Mouse (Mus musculus) kidney, adult 2 months (tissue): Measurements from ENCODE around the gene Tbx3. TPM values are rescaled to one million over a fixed set of nuclear protein-coding genes. Genes with fewer than 3 reads are reported as not detected.

Experiments used
- DNase-seq: peaks from one replicate; pipeline ENCODE4 v3.0.0; 2021
- H3K27ac ChIP-seq: fragments of 200-500 bp; 2 replicates; pipeline ENCODE4 v1.5.1; 2012; ENCODE audit warnings: low read depth, low read length, control low read depth, inconsistent platforms; ENCODE audit not compliant: insufficient read depth
- H3K27me3 ChIP-seq: fragments of 200-500 bp; replicated peaks from 2 replicates; pipeline ENCODE4 v1.6.1; 2012; ENCODE audit warnings: mild to moderate bottlenecking, moderate library complexity, low read length, inconsistent platforms; ENCODE audit not compliant: control insufficient read depth, insufficient read depth
- H3K36me3 ChIP-seq: fragments of 200-500 bp; 2 replicates; pipeline ENCODE4 v1.6.1; 2012; ENCODE audit warnings: mild to moderate bottlenecking, moderate library complexity, low read length, inconsistent platforms; ENCODE audit not compliant: control insufficient read depth, insufficient read depth
- H3K4me1 ChIP-seq: fragments of 200-500 bp; 2 replicates; pipeline ENCODE4 v1.6.1; 2011; ENCODE audit warnings: low read length; ENCODE audit not compliant: control insufficient read depth, insufficient read depth
- H3K4me3 ChIP-seq: fragments of 200-500 bp; 2 replicates; pipeline ENCODE4 v1.5.1; 2011; ENCODE audit warnings: mild to moderate bottlenecking, low read depth, low read length, control low read depth; ENCODE audit not compliant: insufficient read depth
- CTCF ChIP-seq: fragments of 200-500 bp; conservative IDR thresholded peaks from 2 replicates; pipeline ENCODE4 v1.5.1; 2011; ENCODE audit warnings: low read depth, mild to moderate bottlenecking, control low read depth, low read length, moderate library complexity, mixed read lengths; ENCODE audit not compliant: insufficient read depth, insufficient read length
- POLR2A ChIP-seq: fragments of 200-500 bp; IDR thresholded peaks from one replicate; pipeline ENCODE4 v1.6.1; 2011; ENCODE audit warnings: low read depth, low read length, control low read depth
- WGBS: fragments of 180-500 bp; shearing (Covaris S2); methylation state at CpG from one replicate; pipeline ENCODE4 v1.1.7; 2018; 5-methylcytosine and 5-hydroxymethylcytosine counted together
- polyA plus RNA-seq: library from polyadenylated mRNA; depleted of rRNA; stranded (reverse); fragments of >200 nt; gene quantifications from 2 replicates; pipeline ENCODE4 v1.2.3, GENCODE M21; 2012; rRNA removed

Tbx3 gene
- polyA plus RNA-seq, 1 experiment: 6.9 TPM

DNA sequence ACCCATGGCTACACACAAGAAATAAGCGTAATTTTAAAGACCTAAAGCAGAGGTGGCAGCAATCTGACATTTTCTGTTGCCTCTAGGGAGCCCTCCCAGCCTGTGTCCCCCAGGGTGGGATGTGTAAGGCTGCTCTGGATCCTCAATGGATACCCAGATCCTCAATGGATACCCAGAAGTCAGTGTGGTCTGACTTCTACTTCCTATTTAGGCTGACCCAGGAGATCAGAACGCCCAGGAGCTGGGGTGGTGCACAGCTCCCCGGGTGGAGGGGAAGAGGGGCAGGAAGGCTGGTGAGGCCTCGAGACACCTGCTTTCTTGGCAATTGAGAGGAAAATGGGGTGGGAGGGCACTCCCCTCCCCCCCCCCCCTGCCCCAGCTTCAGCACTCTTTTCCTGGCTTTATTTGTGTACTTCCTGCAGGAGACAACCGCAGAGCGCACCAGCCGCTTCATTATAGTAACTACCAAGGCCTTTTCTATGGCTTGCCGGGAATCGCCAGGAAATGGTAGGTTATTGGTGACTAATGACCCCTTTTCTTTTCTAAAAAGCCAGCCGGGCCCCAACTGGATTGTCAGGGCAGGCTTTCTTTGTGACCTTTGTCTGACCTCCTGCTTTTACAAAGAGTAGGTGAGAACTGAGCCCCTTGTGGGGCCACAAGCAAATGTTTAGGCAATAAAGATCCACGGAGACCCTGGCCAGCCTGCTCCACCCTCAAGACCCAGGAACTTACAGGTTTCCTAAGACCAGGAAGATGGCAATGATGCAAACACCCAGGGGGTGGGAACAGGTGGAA, 50.2 kb downstream of the Tbx3 start:
- Histone ChIP-seq H3K4me1 (no peaks in the 10 kb centered on the region), H3K27ac (no peak overlapping the region), H3K27me3 (no peaks in the 10 kb centered on the region), H3K36me3 (no peaks in the 10 kb centered on the region), H3K4me3 (no peak overlapping the region)
- WGBS: 38% methylated on average over 11 of the region's 11 CpGs
- TF ChIP-seq CTCF (no peak), POLR2A (no peak)
- no peak for DNase-seq

GRCm38 (mm10) chr5:119732978-119733377, 62.5 kb downstream of the Tbx3 start:
- DNase-seq: peak; percentile 20
- H3K27ac ChIP-seq: no peak overlapping the region
- 39% methylated on average over 7 of the region's 7 CpGs for WGBS
- no peaks in the 10 kb centered on the region for H3K36me3 ChIP-seq
- no peak overlapping the region for H3K4me3 ChIP-seq
- H3K4me1 ChIP-seq: no peaks in the 10 kb centered on the region
- no peak for TF ChIP-seq CTCF
- TF ChIP-seq POLR2A: no peak
- H3K27me3 ChIP-seq: no peaks in the 10 kb centered on the region

Other genes with a start within 250 kb of the Tbx3 start
- gene Tbx5, start 162.0 kb downstream of the Tbx3 start, polyA plus RNA-seq: 0.05 and 0.06 TPM in 2 replicates